Mouse (Mus musculus): ENCODE results near the gene Prdm10. TPM values are rescaled to one million over a fixed set of nuclear protein-coding genes. Genes with fewer than 3 reads are reported as not detected.

Prdm10 gene
- polyA plus RNA-seq, 1 experiment: 0.29 TPM

GRCm38 (mm10) chr9:31243939-31244333 is 36.4 kb upstream of the Prdm10 start:
- TF ChIP-seq GATA1 (IDR thresholded peaks at IDR 0.05; ENCODE audit: low read length) (no peak), TAL1 (IDR thresholded peaks at IDR 0.05; ENCODE audit: low read length) (no peak)
- H3K9me3 ChIP-seq (ENCODE audit: control insufficient read depth, low read length): peaks cover 9% of the 10 kb centered on the region
- H3K27me3 ChIP-seq (ENCODE audit: control insufficient read depth): no peaks in the 10 kb centered on the region
- H3K36me3 ChIP-seq (ENCODE audit: control insufficient read depth): no peaks in the 10 kb centered on the region; the same call in 1 of the 2 replicates
- no peak overlapping the region for H3K4me3 ChIP-seq (replicated peaks)
- H3K4me1 ChIP-seq (ENCODE audit: control insufficient read depth): peaks cover 33% of the 10 kb centered on the region

GRCm38 (mm10) chr9:31245006-31245405 is 35.3 kb upstream of the Prdm10 start:
- no peaks in the 10 kb centered on the region; the same call in 1 of the 2 replicates for H3K36me3 ChIP-seq (ENCODE audit: control insufficient read depth)
- H3K4me1 ChIP-seq (ENCODE audit: control insufficient read depth): peaks cover 43% of the 10 kb centered on the region
- H3K9me3 ChIP-seq (ENCODE audit: control insufficient read depth, low read length): peaks cover 4% of the 10 kb centered on the region
- no peaks in the 10 kb centered on the region for H3K27me3 ChIP-seq (ENCODE audit: control insufficient read depth)
- no peak overlapping the region for H3K4me3 ChIP-seq (replicated peaks)
- TF ChIP-seq TAL1 (IDR thresholded peaks at IDR 0.05; ENCODE audit: low read length) (no peak), GATA1 (IDR thresholded peaks at IDR 0.05; ENCODE audit: low read length) (no peak)

- peaks cover 2% of the 10 kb centered on the region for H3K9me3 ChIP-seq (ENCODE audit: control insufficient read depth, low read length)
- peaks cover 2% of the 10 kb centered on the region; the same call in 1 of the 2 replicates for H3K36me3 ChIP-seq (ENCODE audit: control insufficient read depth)
- no peak for TF ChIP-seq GATA1 (IDR thresholded peaks at IDR 0.05; ENCODE audit: low read length)
- TF ChIP-seq TAL1 (IDR thresholded peaks at IDR 0.05; ENCODE audit: low read length): no peak
- H3K27me3 ChIP-seq (ENCODE audit: control insufficient read depth): no peaks in the 10 kb centered on the region
- peaks cover 44% of the 10 kb centered on the region for H3K4me1 ChIP-seq (ENCODE audit: control insufficient read depth)
- H3K4me3 ChIP-seq (replicated peaks): no peak overlapping the region
Measured at GRCm38 (mm10) chr9:31246421-31246820, 33.9 kb upstream of the Prdm10 start.

- Histone ChIP-seq H3K4me3 (replicated peaks) (no peak overlapping the region), H3K9me3 (ENCODE audit: control insufficient read depth, low read length) (peaks cover 2% of the 10 kb centered on the region), H3K36me3 (ENCODE audit: control insufficient read depth) (peaks cover 2% of the 10 kb centered on the region; the same call in 1 of the 2 replicates), H3K27me3 (ENCODE audit: control insufficient read depth) (no peaks in the 10 kb centered on the region), H3K4me1 (ENCODE audit: control insufficient read depth) (peaks cover 55% of the 10 kb centered on the region)
- TF ChIP-seq TAL1 (IDR thresholded peaks at IDR 0.05; ENCODE audit: low read length) (no peak), GATA1 (IDR thresholded peaks at IDR 0.05; ENCODE audit: low read length) (no peak)
Measured at GRCm38 (mm10) chr9:31247447-31248220, 32.7 kb upstream of the Prdm10 start.

GRCm38 (mm10) chr9:31252182-31252799 is 28.0 kb upstream of the Prdm10 start:
- peak; percentile 80 for TF ChIP-seq GATA1 (IDR thresholded peaks at IDR 0.05; ENCODE audit: low read length)
- TF ChIP-seq TAL1 (IDR thresholded peaks at IDR 0.05; ENCODE audit: low read length): peak; percentile 41; the same call in 2 of the 3 replicates
- H3K9me3 ChIP-seq (ENCODE audit: control insufficient read depth, low read length): peaks cover 2% of the 10 kb centered on the region
- peaks cover 2% of the 10 kb centered on the region; the same call in 1 of the 2 replicates for H3K36me3 ChIP-seq (ENCODE audit: control insufficient read depth)
- no peaks in the 10 kb centered on the region for H3K27me3 ChIP-seq (ENCODE audit: control insufficient read depth)
- peak overlapping the region; percentile 62 for H3K4me3 ChIP-seq (replicated peaks)
- peaks cover 89% of the 10 kb centered on the region for H3K4me1 ChIP-seq (ENCODE audit: control insufficient read depth)

GRCm38 (mm10) chr9:31253311-31253734 is 27.0 kb upstream of the Prdm10 start:
- H3K27me3 ChIP-seq (ENCODE audit: control insufficient read depth): no peaks in the 10 kb centered on the region
- peaks cover 90% of the 10 kb centered on the region for H3K4me1 ChIP-seq (ENCODE audit: control insufficient read depth)
- H3K36me3 ChIP-seq (ENCODE audit: control insufficient read depth): peaks cover 2% of the 10 kb centered on the region; the same call in 1 of the 2 replicates
- no peak for TF ChIP-seq TAL1 (IDR thresholded peaks at IDR 0.05; ENCODE audit: low read length)
- TF ChIP-seq GATA1 (IDR thresholded peaks at IDR 0.05; ENCODE audit: low read length): no peak
- H3K4me3 ChIP-seq (replicated peaks): peak overlapping the region; percentile 62
- peaks cover 1% of the 10 kb centered on the region for H3K9me3 ChIP-seq (ENCODE audit: control insufficient read depth, low read length)

- H3K27me3 ChIP-seq (ENCODE audit: control insufficient read depth): no peaks in the 10 kb centered on the region
- TF ChIP-seq GATA1 (IDR thresholded peaks at IDR 0.05; ENCODE audit: low read length) (no peak), TAL1 (IDR thresholded peaks at IDR 0.05; ENCODE audit: low read length) (no peak)
- H3K4me3 ChIP-seq (replicated peaks): peak overlapping the region; percentile 62
- H3K36me3 ChIP-seq (ENCODE audit: control insufficient read depth): peaks cover 2% of the 10 kb centered on the region; the same call in 1 of the 2 replicates
- H3K9me3 ChIP-seq (ENCODE audit: control insufficient read depth, low read length): no peaks in the 10 kb centered on the region
- peaks cover 85% of the 10 kb centered on the region for H3K4me1 ChIP-seq (ENCODE audit: control insufficient read depth)
Measured at GRCm38 (mm10) chr9:31253866-31254696, 26.3 kb upstream of the Prdm10 start.

GRCm38 (mm10) chr9:31254697-31255004 is 25.7 kb upstream of the Prdm10 start:
- Histone ChIP-seq H3K4me3 (replicated peaks) (peak overlapping the region; percentile 62), H3K27me3 (ENCODE audit: control insufficient read depth) (no peaks in the 10 kb centered on the region), H3K9me3 (ENCODE audit: control insufficient read depth, low read length) (no peaks in the 10 kb centered on the region), H3K36me3 (ENCODE audit: control insufficient read depth) (peaks cover 2% of the 10 kb centered on the region; the same call in 1 of the 2 replicates), H3K4me1 (ENCODE audit: control insufficient read depth) (peaks cover 86% of the 10 kb centered on the region)
- TF ChIP-seq GATA1 (IDR thresholded peaks at IDR 0.05; ENCODE audit: low read length): peak; percentile 97
- peak; percentile 83 for TF ChIP-seq TAL1 (IDR thresholded peaks at IDR 0.05; ENCODE audit: low read length)
